Mouse (Mus musculus) liver, adult 2 months (tissue): ENCODE data around the gene Nlgn2. TPM values are rescaled to one million over a fixed set of nuclear protein-coding genes. Genes with fewer than 3 reads are reported as not detected.
"Not testable (repeated sequence)": the region's sequence is repeated elsewhere in the genome, so short reads cannot be mapped to it uniquely, and the experiment has no call there.

Experiments
- DNase-seq: peaks from one replicate; pipeline ENCODE4 v3.0.0-alpha.2; 2011; ENCODE audit warnings: low read depth, low spot score; ENCODE audit errors: extremely low read depth
- H3K27ac ChIP-seq: fragments of 200-500 bp; replicated peaks from 2 replicates; pipeline ENCODE4 v1.5.1; 2012; ENCODE audit warnings: low read depth, mild to moderate bottlenecking, control low read depth, inconsistent platforms, low read length; ENCODE audit not compliant: insufficient read depth
- H3K27me3 ChIP-seq: fragments of 200-500 bp; 2 replicates; pipeline ENCODE4 v1.6.1; 2012; ENCODE audit warnings: mild to moderate bottlenecking, moderate library complexity, low read length, inconsistent platforms; ENCODE audit not compliant: control insufficient read depth, insufficient read depth
- H3K36me3 ChIP-seq: fragments of 200-500 bp; 2 replicates; pipeline ENCODE4 v1.6.1; 2012; ENCODE audit warnings: low read length, inconsistent platforms; ENCODE audit not compliant: control insufficient read depth, insufficient read depth
- H3K4me1 ChIP-seq: fragments of 200-500 bp; 2 replicates; pipeline ENCODE4 v1.6.1; 2011; ENCODE audit warnings: low read length; ENCODE audit not compliant: control insufficient read depth, insufficient read depth
- H3K4me3 ChIP-seq: fragments of 200-500 bp; 2 replicates; pipeline ENCODE4 v1.5.1; 2011; ENCODE audit warnings: low read depth, mild to moderate bottlenecking, control low read depth, low read length, moderate library complexity; ENCODE audit not compliant: insufficient read depth
- H3K79me2 ChIP-seq: fragments of 200-500 bp; 2 replicates; pipeline ENCODE4 v1.6.1; 2012; ENCODE audit warnings: inconsistent platforms, mild to moderate bottlenecking, low read length, moderate library complexity; ENCODE audit not compliant: control insufficient read depth, insufficient read depth
- H3K9ac ChIP-seq: fragments of 200-500 bp; 2 replicates; pipeline ENCODE4 v1.6.1; 2012; ENCODE audit warnings: low read depth, mild to moderate bottlenecking, control low read depth, inconsistent platforms, low read length
- CTCF ChIP-seq: fragments of 200-500 bp; IDR thresholded peaks from 2 replicates; pipeline ENCODE4 v1.5.1; 2011; ENCODE audit warnings: low read depth, low read length, control low read depth
- POLR2A ChIP-seq: fragments of 200-500 bp; IDR thresholded peaks from 2 replicates; pipeline ENCODE4 v1.6.1; 2011; ENCODE audit warnings: low read length, control low read depth; ENCODE audit not compliant: insufficient read depth; ENCODE audit errors: extremely low read depth
- WGBS: fragments of 180-500 bp; shearing (Covaris S2); methylation state at CpG from one replicate; pipeline ENCODE4 v1.1.7; 2018; 5-methylcytosine and 5-hydroxymethylcytosine counted together
- polyA plus RNA-seq: library from polyadenylated mRNA; depleted of rRNA; stranded (reverse); fragments of >200 nt; gene quantifications from 2 replicates; pipeline ENCODE4 v1.2.3, GENCODE M21; 2012
- total RNA-seq: library from RNA; depleted of rRNA; stranded (reverse); fragments of >200 nt; gene quantifications from 2 replicates; pipeline ENCODE4 v1.2.3, GENCODE M21; 2014

Nlgn2 gene
- total and polyA plus RNA-seq, 2 experiments: 0.18 to 1.9 TPM

- Histone ChIP-seq H3K27me3 (no peaks in the 10 kb centered on the region), H3K36me3 (no peaks in the 10 kb centered on the region), H3K9ac (no peak overlapping the region), H3K27ac (no peak overlapping the region), H3K4me1 (no peaks in the 10 kb centered on the region), H3K79me2 (no peaks in the 10 kb centered on the region), H3K4me3 (no peak overlapping the region)
- no peak for DNase-seq
- TF ChIP-seq POLR2A (no peak), CTCF (no peak)
- 92% methylated on average over 7 of the region's 7 CpGs for WGBS
Observed at GRCm38 (mm10) chr11:69871822-69872221, 34.2 kb upstream of the Nlgn2 start.

- H3K79me2 ChIP-seq: no peaks in the 10 kb centered on the region
- no peak overlapping the region for H3K4me3 ChIP-seq
- no peak overlapping the region for H3K9ac ChIP-seq
- 96% methylated on average over 2 of the region's 2 CpGs for WGBS
- DNase-seq: no peak
- H3K27ac ChIP-seq: no peak overlapping the region
- H3K36me3 ChIP-seq: no peaks in the 10 kb centered on the region
- TF ChIP-seq POLR2A: no peak
- no peaks in the 10 kb centered on the region for H3K27me3 ChIP-seq
- H3K4me1 ChIP-seq: no peaks in the 10 kb centered on the region
Observed at GRCm38 (mm10) chr11:69870289-69871069, 32.9 kb upstream of the Nlgn2 start.

GRCm38 (mm10) chr11:69867335-69867734 lies 29.8 kb upstream of the Nlgn2 start:
- WGBS: 61% methylated on average over 9 of the region's 9 CpGs
- no peak for TF ChIP-seq POLR2A
- TF ChIP-seq CTCF: no peak

GRCm38 (mm10) chr11:69865561-69865960 lies 28.0 kb upstream of the Nlgn2 start:
- no peak overlapping the region for H3K27ac ChIP-seq
- TF ChIP-seq CTCF (no peak), POLR2A (no peak)
- DNase-seq: no peak
- no peaks in the 10 kb centered on the region for H3K4me1 ChIP-seq
- H3K9ac ChIP-seq: no peak overlapping the region
- H3K79me2 ChIP-seq: no peaks in the 10 kb centered on the region
- H3K36me3 ChIP-seq: no peaks in the 10 kb centered on the region
- H3K4me3 ChIP-seq: no peak overlapping the region
- WGBS: 83% methylated on average over 9 of the region's 9 CpGs
- no peaks in the 10 kb centered on the region for H3K27me3 ChIP-seq

More at GRCm38 (mm10) chr11:69867335-69867734, 29.8 kb upstream of the Nlgn2 start:
- Histone ChIP-seq H3K9ac (no peak overlapping the region), H3K27me3 (no peaks in the 10 kb centered on the region), H3K27ac (no peak overlapping the region), H3K4me3 (no peak overlapping the region), H3K79me2 (no peaks in the 10 kb centered on the region), H3K36me3 (no peaks in the 10 kb centered on the region), H3K4me1 (no peaks in the 10 kb centered on the region)
- DNase-seq: no peak

- Histone ChIP-seq H3K9ac (no peak overlapping the region), H3K27me3 (no peaks in the 10 kb centered on the region), H3K79me2 (no peaks in the 10 kb centered on the region), H3K27ac (no peak overlapping the region), H3K4me3 (no peak overlapping the region), H3K4me1 (no peaks in the 10 kb centered on the region), H3K36me3 (no peaks in the 10 kb centered on the region)
- no peak for DNase-seq
- TF ChIP-seq POLR2A (no peak), CTCF (no peak)
- WGBS: 62% methylated on average over 8 of the region's 8 CpGs
Observed at GRCm38 (mm10) chr11:69864138-69864860, 26.7 kb upstream of the Nlgn2 start.

GRCm38 (mm10) chr11:69863729-69864128 lies 26.1 kb upstream of the Nlgn2 start:
- not testable (repeated sequence) for H3K4me1 ChIP-seq, H3K27ac ChIP-seq, H3K27me3 ChIP-seq, H3K9ac ChIP-seq, DNase-seq, H3K36me3 ChIP-seq, H3K4me3 ChIP-seq, H3K79me2 ChIP-seq
- WGBS: 76% methylated on average over 3 of the region's 3 CpGs
